Mouse (Mus musculus) left cerebral cortex, adult 18-20 months (tissue): ENCODE data around the gene Olfr1380. TPM values are rescaled to one million over a fixed set of nuclear protein-coding genes. Genes with fewer than 3 reads are reported as not detected.

ENCODE experiments used
- total RNA-seq, 2 experiments: library from RNA; stranded (reverse); gene quantifications; 2 replicates each; pipeline ENCODE4 v1.2.3; 2021

Gene Olfr1380
- total RNA-seq, 2 experiments from 2014 or later: not detected

Other genes starting within 250 kb of the Olfr1380 start
- gene Olfr1391, start 234.1 kb upstream of the Olfr1380 start, total RNA-seq: not detected
- not detected for gene Olfr1390, start 221.7 kb upstream of the Olfr1380 start, total RNA-seq
- gene Olfr1389, start 133.8 kb upstream of the Olfr1380 start, total RNA-seq: not detected
- under 1 TPM; 0.40 to 0.42 TPM for gene Olfr1388, start 120.3 kb upstream of the Olfr1380 start, total RNA-seq
- gene Olfr1387, start 101.5 kb upstream of the Olfr1380 start, total RNA-seq: not detected
- not detected for gene Olfr1386, start 91.8 kb upstream of the Olfr1380 start, total RNA-seq
- gene Olfr1385, start 67.8 kb upstream of the Olfr1380 start, total RNA-seq: not detected
- not detected for gene Olfr1384, start 50.2 kb upstream of the Olfr1380 start, total RNA-seq
- gene Olfr1383, start 37.2 kb upstream of the Olfr1380 start, total RNA-seq: not detected
- gene Olfr1382, start 28.6 kb upstream of the Olfr1380 start, total RNA-seq: not detected
- gene Olfr1381, start 13.4 kb upstream of the Olfr1380 start, total RNA-seq: not detected
- 1 to 10 TPM; 2.2 to 2.3 TPM for gene Flt4, start 52.4 kb downstream of the Olfr1380 start, total RNA-seq
- gene Scgb3a1, start 106.7 kb downstream of the Olfr1380 start, total RNA-seq: not detected
- gene Cnot6, start 155.8 kb downstream of the Olfr1380 start, total RNA-seq: 10 to 100 TPM; 50.2 to 56.0 TPM
- gene Gfpt2, start 237.3 kb downstream of the Olfr1380 start, total RNA-seq: 1 to 10 TPM; 5.0 to 6.7 TPM